Mouse (Mus musculus) ovary, adult 18-20 months (tissue): ENCODE measurements around the gene Ssxb3.
"Not testable (repeated sequence)": the region's sequence is repeated elsewhere in the genome, so short reads cannot be mapped to it uniquely, and the experiment has no call there.

Experiments
- DNase-seq: peaks from one replicate; pipeline ENCODE4 v3.0.0; 2022; ENCODE audit warnings: low spot score, mixed read lengths

Ssxb3 gene

DNA sequence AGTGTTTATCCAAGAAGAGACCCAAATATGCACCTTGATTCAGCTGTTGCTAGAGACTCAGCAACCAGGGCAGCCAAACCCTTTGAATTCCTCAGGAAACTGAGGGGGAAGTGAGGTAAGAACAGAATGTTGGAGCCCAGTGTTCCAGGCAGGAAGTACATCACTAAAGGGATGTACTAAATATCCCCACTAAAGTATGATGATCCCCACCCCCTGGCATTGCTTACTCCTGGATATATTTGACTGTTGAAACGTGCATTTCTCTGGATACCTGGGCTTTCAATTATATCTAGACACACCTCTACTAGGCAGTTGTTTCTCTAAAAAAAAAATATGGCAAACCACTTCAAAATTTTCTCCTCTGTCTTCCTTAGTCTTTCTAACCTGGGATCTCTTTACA lies at the start of gene Ssxb3:
Gene Ssxb3 (minus strand): TSS at position 101 of the 400 bp plus-strand sequence.
- DNase-seq: not testable (repeated sequence)

DNA sequence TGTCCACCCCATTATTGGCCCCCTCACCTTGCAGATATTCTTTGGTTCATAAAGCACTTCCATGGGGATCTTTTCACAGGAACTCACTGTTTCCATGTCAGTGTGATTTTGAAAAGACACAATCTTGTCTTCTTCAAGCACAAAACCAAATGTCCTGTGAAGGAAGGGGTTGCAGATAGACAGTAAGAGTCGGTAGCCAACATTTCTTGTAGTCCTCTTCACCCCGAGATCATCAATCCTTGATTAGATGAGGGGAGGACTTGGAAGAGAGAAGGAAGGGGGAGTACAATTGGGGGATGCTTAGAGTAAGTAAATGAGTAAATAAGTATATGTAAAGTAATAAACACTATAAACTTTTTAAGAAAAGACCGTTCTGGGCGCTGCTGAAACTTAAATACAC lies 43.5 kb downstream of the Ssxb3 start, which contains the start of gene Ssxb6:
Gene Ssxb6 (minus strand): TSS at position 101 of the 400 bp plus-strand sequence.
- not testable (repeated sequence) for DNase-seq
